Mouse (Mus musculus) liver, embryonic 11.5 days (tissue): ENCODE measurements around the gene Tctn1. TPM values are rescaled to one million over a fixed set of nuclear protein-coding genes. Genes with fewer than 3 reads are reported as not detected.

ENCODE experiments used
- ATAC-seq: fragments of 200-750 bp; cut with Nextera tagmentation; replicated peaks from 2 replicates; pipeline ENCODE4 v1.8.0; 2017; ENCODE audit warnings: moderate number of reproducible peaks, mild to moderate bottlenecking, moderate TSS enrichment, moderate library complexity; ENCODE audit not compliant: low FRiP score
- DNase-seq: peaks from one replicate; pipeline ENCODE4 v3.0.0-alpha.2; 2017; ENCODE audit warnings: low spot score
- H3K27ac ChIP-seq: fragments of 300-500 bp; sonication (generic); 2 replicates; pipeline ENCODE4 v1.5.1; 2014; ENCODE audit warnings: mild to moderate bottlenecking, low read depth, low read length, control low read depth
- H3K27me3 ChIP-seq: fragments of 300-500 bp; sonication (generic); replicated peaks from 2 replicates; pipeline ENCODE4 v1.6.1; 2014; ENCODE audit warnings: low read length, mixed read lengths; ENCODE audit not compliant: control insufficient read depth, insufficient read depth
- H3K36me3 ChIP-seq: fragments of 300-500 bp; sonication (generic); 2 replicates; pipeline ENCODE4 v1.6.1; 2014; ENCODE audit warnings: mild to moderate bottlenecking, low read length, moderate library complexity, mixed read lengths; ENCODE audit not compliant: control insufficient read depth, insufficient read depth
- H3K4me1 ChIP-seq: fragments of 300-500 bp; sonication (generic); replicated peaks from 2 replicates; pipeline ENCODE4 v1.6.1; 2014; ENCODE audit warnings: low read length, mixed read lengths; ENCODE audit not compliant: control insufficient read depth, insufficient read depth
- H3K4me2 ChIP-seq: fragments of 300-500 bp; sonication (generic); 2 replicates; pipeline ENCODE4 v1.6.1; 2014; ENCODE audit warnings: mild to moderate bottlenecking, control low read depth, moderate library complexity
- H3K4me3 ChIP-seq: fragments of 300-500 bp; sonication (generic); 2 replicates; pipeline ENCODE4 v1.5.1; 2014; ENCODE audit warnings: low read depth, low read length, control low read depth
- H3K9ac ChIP-seq: fragments of 300-500 bp; sonication (generic); 2 replicates; pipeline ENCODE4 v1.6.1; 2014; ENCODE audit warnings: low read depth, low read length, control low read depth
- H3K9me3 ChIP-seq: fragments of 300-500 bp; sonication (generic); 2 replicates; pipeline ENCODE4 v1.6.1; 2016; ENCODE audit warnings: low read length, inconsistent platforms, mixed read lengths; ENCODE audit not compliant: control insufficient read depth
- WGBS: fragments of 180-500 bp; shearing (Covaris S2); extraction: QIAGEN DNeasy Blood & Tissue Kit; methylation state at CpG from one replicate; pipeline ENCODE4 v1.1.7; 2014; 5-methylcytosine and 5-hydroxymethylcytosine counted together
- polyA plus RNA-seq: library from polyadenylated mRNA; unstranded; fragments of >200 nt; fragmentation: Nextera tagmentation; extraction: Ambion mirVana; gene quantifications from 2 replicates; pipeline ENCODE4 v1.2.1, GENCODE M21; 2014

Tctn1 gene
- polyA plus RNA-seq, 1 experiment from 2014 or later: 3.1 TPM

- ATAC-seq (no peak), DNase-seq (no peak)
- no peak overlapping the region for H3K27ac ChIP-seq
- WGBS: 53% methylated on average over 9 of the region's 9 CpGs
- H3K9ac ChIP-seq: no peak overlapping the region
- no peak overlapping the region for H3K4me2 ChIP-seq
- H3K36me3 ChIP-seq: no peaks in the 10 kb centered on the region
- H3K27me3 ChIP-seq: no peaks in the 10 kb centered on the region
- no peaks in the 10 kb centered on the region for H3K9me3 ChIP-seq
- H3K4me1 ChIP-seq: peaks cover 4% of the 10 kb centered on the region; the same call in 1 of the 2 replicates
- H3K4me3 ChIP-seq: no peak overlapping the region
Measured at GRCm38 (mm10) chr5:122234319-122235195, 29.7 kb downstream of the Tctn1 start.

- no peak overlapping the region for H3K27ac ChIP-seq
- peaks cover 4% of the 10 kb centered on the region; the same call in 1 of the 2 replicates for H3K4me1 ChIP-seq
- no peak overlapping the region for H3K4me3 ChIP-seq
- no peak overlapping the region; the same call in 1 of the 2 replicates for H3K4me2 ChIP-seq
- H3K27me3 ChIP-seq: no peaks in the 10 kb centered on the region
- no peak for DNase-seq
- no peak overlapping the region for H3K9ac ChIP-seq
- ATAC-seq: no peak
- no peaks in the 10 kb centered on the region for H3K9me3 ChIP-seq
- H3K36me3 ChIP-seq: no peaks in the 10 kb centered on the region
- WGBS: 59% methylated on average over 12 of the region's 12 CpGs
Measured at GRCm38 (mm10) chr5:122233695-122234094, 30.6 kb downstream of the Tctn1 start.

- Histone ChIP-seq H3K4me1 (peaks cover 4% of the 10 kb centered on the region; the same call in 1 of the 2 replicates), H3K9me3 (no peaks in the 10 kb centered on the region), H3K36me3 (no peaks in the 10 kb centered on the region; the same call in 1 of the 2 replicates), H3K27ac (no peak overlapping the region), H3K27me3 (no peaks in the 10 kb centered on the region), H3K4me3 (no peak overlapping the region), H3K9ac (no peak overlapping the region), H3K4me2 (no peak overlapping the region; the same call in 1 of the 2 replicates)
- DNase-seq (no peak), ATAC-seq (no peak; the same call in 1 of the 2 replicates)
- 53% methylated on average over 14 of the region's 14 CpGs for WGBS
Measured at GRCm38 (mm10) chr5:122233077-122233581, 31.1 kb downstream of the Tctn1 start.

GRCm38 (mm10) chr5:122232004-122232403 is 32.3 kb downstream of the Tctn1 start:
- H3K4me2 ChIP-seq: no peak overlapping the region
- no peak overlapping the region for H3K27ac ChIP-seq
- H3K9me3 ChIP-seq: no peaks in the 10 kb centered on the region
- DNase-seq (no peak), ATAC-seq (no peak)
- H3K4me3 ChIP-seq: no peak overlapping the region
- no peaks in the 10 kb centered on the region for H3K27me3 ChIP-seq
- H3K36me3 ChIP-seq: no peaks in the 10 kb centered on the region; the same call in 1 of the 2 replicates
- no peak overlapping the region for H3K9ac ChIP-seq
- H3K4me1 ChIP-seq: peaks cover 4% of the 10 kb centered on the region; the same call in 1 of the 2 replicates
- WGBS: 67% methylated on average over 5 of the region's 5 CpGs

GRCm38 (mm10) chr5:122231431-122231830 is 32.8 kb downstream of the Tctn1 start:
- 52% methylated on average over 6 of the region's 6 CpGs for WGBS
- DNase-seq (no peak), ATAC-seq (no peak)

GRCm38 (mm10) chr5:122230816-122231215 is 33.4 kb downstream of the Tctn1 start:
- ATAC-seq: no peak
- WGBS: 85% methylated on average over 4 of the region's 4 CpGs
- Histone ChIP-seq H3K4me1 (peaks cover 4% of the 10 kb centered on the region; the same call in 1 of the 2 replicates), H3K27ac (no peak overlapping the region), H3K4me2 (no peak overlapping the region), H3K9ac (no peak overlapping the region), H3K36me3 (no peaks in the 10 kb centered on the region; the same call in 1 of the 2 replicates), H3K4me3 (no peak overlapping the region), H3K9me3 (no peaks in the 10 kb centered on the region), H3K27me3 (no peaks in the 10 kb centered on the region)
- no peak for DNase-seq

More at GRCm38 (mm10) chr5:122231431-122231830, 32.8 kb downstream of the Tctn1 start:
- Histone ChIP-seq H3K4me2 (no peak overlapping the region), H3K9ac (no peak overlapping the region), H3K27ac (no peak overlapping the region), H3K4me1 (peaks cover 4% of the 10 kb centered on the region; the same call in 1 of the 2 replicates), H3K4me3 (no peak overlapping the region), H3K9me3 (no peaks in the 10 kb centered on the region), H3K27me3 (no peaks in the 10 kb centered on the region), H3K36me3 (no peaks in the 10 kb centered on the region; the same call in 1 of the 2 replicates)

- WGBS: 73% methylated on average over 4 of the region's 4 CpGs
- ATAC-seq (no peak), DNase-seq (no peak)
- H3K4me3 ChIP-seq: no peak overlapping the region
- H3K4me2 ChIP-seq: no peak overlapping the region
- H3K9me3 ChIP-seq: no peaks in the 10 kb centered on the region
- no peak overlapping the region for H3K27ac ChIP-seq
- H3K4me1 ChIP-seq: peaks cover 4% of the 10 kb centered on the region; the same call in 1 of the 2 replicates
- H3K9ac ChIP-seq: no peak overlapping the region
- H3K36me3 ChIP-seq: no peaks in the 10 kb centered on the region; the same call in 1 of the 2 replicates
- no peaks in the 10 kb centered on the region for H3K27me3 ChIP-seq
Measured at GRCm38 (mm10) chr5:122228772-122229171, 35.5 kb downstream of the Tctn1 start.

GRCm38 (mm10) chr5:122228271-122228765 is 35.9 kb downstream of the Tctn1 start:
- Histone ChIP-seq H3K9ac (no peak overlapping the region), H3K27me3 (no peaks in the 10 kb centered on the region), H3K4me3 (no peak overlapping the region), H3K9me3 (no peaks in the 10 kb centered on the region), H3K4me1 (no peaks in the 10 kb centered on the region; the same call in 1 of the 2 replicates), H3K27ac (no peak overlapping the region), H3K4me2 (no peak overlapping the region), H3K36me3 (no peaks in the 10 kb centered on the region; the same call in 1 of the 2 replicates)
- WGBS: 75% methylated on average over 3 of the region's 3 CpGs
- ATAC-seq (no peak), DNase-seq (no peak)
